26 mouse cellular contexts compared by ENCODE assay signal in genomic region chr8:85011242-85011641, GRCm38 (mm10). TPM values are rescaled to one million over a fixed set of nuclear protein-coding genes. Genes with fewer than 3 reads are reported as not detected.
DNase-seq lines count a peak whose midpoint lies in the region; ATAC-seq and TF ChIP-seq lines count a peak whose summit lies in the region.
"Had no signal": no experiment of that assay in that cellular context is flagged by ENCODE, and none has a peak within 500 bp of the region (broad histone marks: within the 10 kb centered on the region; RNA-seq: fewer than 3 reads in every experiment).

No protein-coding gene starts in this region.

- H3K4me2 ChIP-seq in liver, embryonic 11.5 days, result no peak overlapping the region
- H3K4me2 ChIP-seq in liver, postnatal 0 days (ENCODE audit: low read depth, low read length), result no peak overlapping the region
- peak overlapping the region; percentile 15; the same call in 1 of the 2 replicates for H3K4me2 ChIP-seq in hindbrain, embryonic 16.5 days (ENCODE audit: low read length)
- H3K4me2 ChIP-seq: limb, embryonic 12.5 days; neural tube, embryonic 13.5 days had no signal

- 12% methylated on average over 28 of the region's 28 CpGs for WGBS in liver, embryonic 11.5 days
- WGBS in liver, postnatal 0 days (ENCODE audit: insufficient replicate concordance), result 11% methylated on average over 28 of the region's 28 CpGs
- WGBS in hindbrain, embryonic 16.5 days, result 13% methylated on average over 28 of the region's 28 CpGs

- no peak for TF ChIP-seq CTCF in gastrocnemius, adult 2 months (IDR thresholded peaks at IDR 0.05)
- no peak for TF ChIP-seq CTCF in liver, postnatal 0 days (IDR thresholded peaks at IDR 0.05; ENCODE audit: low read depth)
- TF ChIP-seq CTCF in E14TG2a.4 (conservative IDR thresholded peaks at IDR 0.05; ENCODE audit: low read length), result no peak

- peak; percentile 10 for DNase-seq in gastrocnemius, adult 2 months
- DNase-seq in gastrocnemius, postnatal 36 days, result no peak
- DNase-seq in liver, embryonic 11.5 days (ENCODE audit: low spot score), result no peak
- DNase-seq in liver, postnatal 0 days, result no peak
- no peak for DNase-seq in natural killer cell, adult 2 months (ENCODE audit: low spot score in 2 of 2)
- DNase-seq: adrenal gland, postnatal 14 days; cerebellum, adult 11-12 months; cerebellum, postnatal 36 days; gastrocnemius, postnatal 25 days; heart, postnatal 10 days; kidney, postnatal 25 days; layer of hippocampus, adult 9-11 months; lung, postnatal 14 days; right cerebral cortex, postnatal 25 days had no signal

- intact Hi-C loops in gastrocnemius, adult 2 months (cut with DNase I), result no loop called here
- intact Hi-C loops in gastrocnemius, postnatal 36 days (cut with DNase I), result no loop called here

- H3K4me1 ChIP-seq in liver, embryonic 11.5 days (replicated peaks; ENCODE audit: control insufficient read depth, insufficient read depth, low read length), result peaks cover 4% of the 10 kb centered on the region; the same call in 1 of the 2 replicates
- H3K4me1 ChIP-seq in liver, postnatal 0 days (ENCODE audit: insufficient read depth), result peaks cover 4% of the 10 kb centered on the region; the same call in 1 of the 2 replicates
- H3K4me1 ChIP-seq in E14TG2a.4 (replicated peaks; ENCODE audit: low read depth, low read length), result peaks cover 52% of the 10 kb centered on the region
- peaks cover 4% of the 10 kb centered on the region; the same call in 1 of the 2 replicates for H3K4me1 ChIP-seq in hindbrain, embryonic 16.5 days (ENCODE audit: control insufficient read depth, insufficient read depth, low read depth, low read length)

- no peaks in the 10 kb centered on the region for H3K36me3 ChIP-seq in liver, embryonic 11.5 days (ENCODE audit: control insufficient read depth, insufficient read depth, low read length)
- H3K36me3 ChIP-seq in liver, postnatal 0 days (replicated peaks; ENCODE audit: insufficient read depth, low read length), result no peaks in the 10 kb centered on the region
- no peaks in the 10 kb centered on the region for H3K36me3 ChIP-seq in E14TG2a.4 (ENCODE audit: insufficient read depth, low read length)
- no peaks in the 10 kb centered on the region for H3K36me3 ChIP-seq in hindbrain, embryonic 16.5 days (ENCODE audit: control insufficient read depth, insufficient read depth, low read length)
- H3K36me3 ChIP-seq: heart, embryonic 10.5 days; limb, embryonic 12.5 days; neural tube, embryonic 13.5 days had no signal

- H3K27ac ChIP-seq in gastrocnemius, adult 2 months, result no peak overlapping the region
- H3K27ac ChIP-seq in liver, embryonic 11.5 days (ENCODE audit: low read depth, low read length), result no peak overlapping the region
- no peak overlapping the region for H3K27ac ChIP-seq in liver, postnatal 0 days (ENCODE audit: low read depth)
- H3K27ac ChIP-seq in hindbrain, embryonic 16.5 days (ENCODE audit: low read depth, low read length), result no peak overlapping the region
- H3K27ac ChIP-seq: heart, embryonic 10.5 days; limb, embryonic 12.5 days; liver, embryonic 14.5 days; neural tube, embryonic 13.5 days had no signal

- no peaks in the 10 kb centered on the region for H3K9me3 ChIP-seq in liver, embryonic 11.5 days (ENCODE audit: control insufficient read depth, low read length)
- H3K9me3 ChIP-seq in liver, postnatal 0 days (ENCODE audit: low read length), result no peaks in the 10 kb centered on the region
- no peaks in the 10 kb centered on the region for H3K9me3 ChIP-seq in E14TG2a.4 (ENCODE audit: low read length)
- no peaks in the 10 kb centered on the region for H3K9me3 ChIP-seq in hindbrain, embryonic 16.5 days (ENCODE audit: control insufficient read depth, low read length)
- H3K9me3 ChIP-seq: heart, embryonic 10.5 days; neural tube, embryonic 13.5 days had no signal

- ATAC-seq in liver, embryonic 11.5 days (replicated peaks; ENCODE audit: low FRiP score), result 0 out of 2 replicates have a peak, but pooled peaks have one; percentile 42
- no peak for ATAC-seq in liver, postnatal 0 days
- ATAC-seq in hindbrain, embryonic 16.5 days, result no peak
- ATAC-seq in erythroid progenitor cell, adult 5-6 weeks (replicated peaks; ENCODE audit: low FRiP score, poor library complexity, severe bottlenecking), result no peak
- ATAC-seq: activated CD4-positive, CD25-positive, alpha-beta regulatory T cell, adult 4 months; inflammation-experienced regulatory T-cells, adult 6 months had no signal

- TF ChIP-seq EP300 in liver, postnatal 0 days (IDR thresholded peaks at IDR 0.05; ENCODE audit: low read depth), result no peak

- no peak overlapping the region for H3K4me3 ChIP-seq in gastrocnemius, adult 2 months
- H3K4me3 ChIP-seq in liver, embryonic 11.5 days (ENCODE audit: low read depth, low read length), result no peak overlapping the region
- no peak overlapping the region for H3K4me3 ChIP-seq in liver, postnatal 0 days (ENCODE audit: low read depth, low read length)
- 0 out of 2 replicates have a peak overlapping the region, but pooled peaks have one; percentile 13 for H3K4me3 ChIP-seq in E14TG2a.4 (replicated peaks; ENCODE audit: low read length)
- H3K4me3 ChIP-seq in hindbrain, embryonic 16.5 days (ENCODE audit: low read length), result no peak overlapping the region
- H3K4me3 ChIP-seq: heart, embryonic 10.5 days; limb, embryonic 12.5 days; neural tube, embryonic 13.5 days had no signal

- H3K27me3 ChIP-seq in liver, embryonic 11.5 days (replicated peaks; ENCODE audit: control insufficient read depth, insufficient read depth, low read length), result peaks cover 59% of the 10 kb centered on the region
- H3K27me3 ChIP-seq in liver, postnatal 0 days (ENCODE audit: insufficient read depth, low read length), result peaks cover 46% of the 10 kb centered on the region
- H3K27me3 ChIP-seq in E14TG2a.4 (ENCODE audit: insufficient read depth, low read length), result peaks cover 57% of the 10 kb centered on the region
- peaks cover 19% of the 10 kb centered on the region for H3K27me3 ChIP-seq in hindbrain, embryonic 16.5 days (replicated peaks; ENCODE audit: control insufficient read depth, insufficient read depth, low read length)
- H3K27me3 ChIP-seq: CH12.LX had no signal

- H3K9ac ChIP-seq in liver, embryonic 11.5 days (ENCODE audit: low read depth, low read length), result no peak overlapping the region
- H3K9ac ChIP-seq in liver, postnatal 0 days (replicated peaks), result no peak overlapping the region
- H3K9ac ChIP-seq in hindbrain, embryonic 16.5 days (ENCODE audit: low read depth, low read length), result no peak overlapping the region
- H3K9ac ChIP-seq: limb, embryonic 12.5 days; liver, embryonic 14.5 days; neural tube, embryonic 13.5 days had no signal

RNA-seq across cellular contexts. Expression of gene Best2, which starts 3.1 kb away (rescaled TPM):
- total RNA-seq in gastrocnemius, adult 2 months (2021), result not detected
- total RNA-seq in gastrocnemius, postnatal 36 days (2021), result not detected
- polyA plus RNA-seq in liver, embryonic 11.5 days (2014; fragmentation: Nextera tagmentation; extraction: Ambion mirVana), result 0.13 TPM in 1 of 2 replicates, not detected in the other
- not detected in 2 replicates for polyA plus RNA-seq in liver, postnatal 0 days (2015; fragmentation: Nextera tagmentation; extraction: Ambion mirVana)
- polyA plus RNA-seq in hindbrain, embryonic 16.5 days (2015; fragmentation: Nextera tagmentation; extraction: Ambion mirVana), result 0.10 and 0.21 TPM in 2 replicates
- not detected in 2 replicates for total RNA-seq in erythroid progenitor cell, adult 5-6 weeks (2015; ENCODE audit: low replicate concordance)
- not detected in 2 replicates for total RNA-seq in erythroid progenitor cell, adult 5-6 weeks (2017; ENCODE audit: low replicate concordance)
- total RNA-seq: adrenal gland, postnatal 14 days; CH12.LX; gastrocnemius, postnatal 25 days; heart, postnatal 10 days; left cerebral cortex, adult 8-10 months had no signal
- polyA plus RNA-seq: activated CD4-positive, CD25-positive, alpha-beta regulatory T cell, adult 4 months; forebrain, embryonic 11.5 days; heart, embryonic 10.5 days; inflammation-experienced regulatory T-cells, adult 6 months; limb, embryonic 12.5 days; liver, embryonic 14.5 days; neural tube, embryonic 13.5 days had no signal

RNA-seq across cellular contexts. Expression of gene Asna1, which starts 13.8 kb away (rescaled TPM):
- total RNA-seq in gastrocnemius, adult 2 months (2021), result 10 to 100 TPM; 50.6 to 58.0 TPM
- 10 to 100 TPM; 49.7 to 50.8 TPM for total RNA-seq in gastrocnemius, postnatal 36 days (2021)
- 100 and 103 TPM in 2 replicates for polyA plus RNA-seq in liver, embryonic 11.5 days (2014; fragmentation: Nextera tagmentation; extraction: Ambion mirVana)
- 33.2 and 34.4 TPM in 2 replicates for polyA plus RNA-seq in liver, postnatal 0 days (2015; fragmentation: Nextera tagmentation; extraction: Ambion mirVana)
- 159 and 170 TPM in 2 replicates for polyA plus RNA-seq in hindbrain, embryonic 16.5 days (2015; fragmentation: Nextera tagmentation; extraction: Ambion mirVana)
- 42.8 and 69.2 TPM in 2 replicates for total RNA-seq in erythroid progenitor cell, adult 5-6 weeks (2015; ENCODE audit: low replicate concordance)
- 19.0 and 29.3 TPM in 2 replicates for total RNA-seq in erythroid progenitor cell, adult 5-6 weeks (2017; ENCODE audit: low replicate concordance)

RNA-seq across cellular contexts. Expression of gene Trir, which starts 15.4 kb away (rescaled TPM):
- 10 to 100 TPM; 71.9 to 72.4 TPM for total RNA-seq in gastrocnemius, adult 2 months (2021)
- 10 to 100 TPM; 71.9 to 73.6 TPM for total RNA-seq in gastrocnemius, postnatal 36 days (2021)
- 126 and 138 TPM in 2 replicates for polyA plus RNA-seq in liver, embryonic 11.5 days (2014; fragmentation: Nextera tagmentation; extraction: Ambion mirVana)
- 63.0 and 73.6 TPM in 2 replicates for polyA plus RNA-seq in liver, postnatal 0 days (2015; fragmentation: Nextera tagmentation; extraction: Ambion mirVana)
- polyA plus RNA-seq in hindbrain, embryonic 16.5 days (2015; fragmentation: Nextera tagmentation; extraction: Ambion mirVana), result 100 and 110 TPM in 2 replicates
- 143 and 183 TPM in 2 replicates for total RNA-seq in erythroid progenitor cell, adult 5-6 weeks (2015; ENCODE audit: low replicate concordance)
- total RNA-seq in erythroid progenitor cell, adult 5-6 weeks (2017; ENCODE audit: low replicate concordance), result 140 and 476 TPM in 2 replicates

RNA-seq across cellular contexts. Expression of gene Hook2, which starts 20.8 kb away (rescaled TPM):
- total RNA-seq in gastrocnemius, adult 2 months (2021), result 1 to 10 TPM; 1.4 to 2.0 TPM
- 1 to 10 TPM; 1.4 to 1.5 TPM for total RNA-seq in gastrocnemius, postnatal 36 days (2021)
- polyA plus RNA-seq in liver, embryonic 11.5 days (2014; fragmentation: Nextera tagmentation; extraction: Ambion mirVana), result 15.5 and 16.7 TPM in 2 replicates
- 12.0 and 12.2 TPM in 2 replicates for polyA plus RNA-seq in liver, postnatal 0 days (2015; fragmentation: Nextera tagmentation; extraction: Ambion mirVana)
- 37.9 and 39.6 TPM in 2 replicates for polyA plus RNA-seq in hindbrain, embryonic 16.5 days (2015; fragmentation: Nextera tagmentation; extraction: Ambion mirVana)
- 0.42 and 0.72 TPM in 2 replicates for total RNA-seq in erythroid progenitor cell, adult 5-6 weeks (2015; ENCODE audit: low replicate concordance)
- 2.6 and 4.6 TPM in 2 replicates for total RNA-seq in erythroid progenitor cell, adult 5-6 weeks (2017; ENCODE audit: low replicate concordance)

RNA-seq across cellular contexts. Expression of gene Tnpo2, which starts 25.5 kb away (rescaled TPM):
- total RNA-seq in gastrocnemius, adult 2 months (2021), result 10 to 100 TPM; 29.9 to 33.4 TPM
- total RNA-seq in gastrocnemius, postnatal 36 days (2021), result 10 to 100 TPM; 29.3 to 29.7 TPM
- 17.7 and 19.3 TPM in 2 replicates for polyA plus RNA-seq in liver, embryonic 11.5 days (2014; fragmentation: Nextera tagmentation; extraction: Ambion mirVana)
- polyA plus RNA-seq in liver, postnatal 0 days (2015; fragmentation: Nextera tagmentation; extraction: Ambion mirVana), result 7.6 and 8.2 TPM in 2 replicates
- polyA plus RNA-seq in hindbrain, embryonic 16.5 days (2015; fragmentation: Nextera tagmentation; extraction: Ambion mirVana), result 61.2 and 62.7 TPM in 2 replicates
- total RNA-seq in erythroid progenitor cell, adult 5-6 weeks (2015; ENCODE audit: low replicate concordance), result 24.9 and 35.6 TPM in 2 replicates
- total RNA-seq in erythroid progenitor cell, adult 5-6 weeks (2017; ENCODE audit: low replicate concordance), result 31.8 and 40.2 TPM in 2 replicates
